Mouse (Mus musculus): ENCODE measurements at regions not wholly inside any gene's neighbourhood (a gene's known extent, or its start where the extent isn't known, plus 50 kb on each side); places are given as distances from the start of the nearest gene placed in this dataset.

- DNase-seq (ENCODE audit: extremely low spot score, low spot score) = no peak
- Histone ChIP-seq H3K27ac (no peak overlapping the region), H3K27me3 (ENCODE audit: poor library complexity, severe bottlenecking) (no peaks in the 10 kb centered on the region), H3K36me3 (replicated peaks) (no peaks in the 10 kb centered on the region), H3K9me3 (no peaks in the 10 kb centered on the region), H3K4me3 (no peak overlapping the region), H3K4me1 (no peaks in the 10 kb centered on the region)
- 51% methylated on average over 2 of the region's 2 CpGs for WGBS
Observed at GRCm38 (mm10) chr3:62801044-62801443, 196.1 kb upstream of the Gpr149 start.

DNA sequence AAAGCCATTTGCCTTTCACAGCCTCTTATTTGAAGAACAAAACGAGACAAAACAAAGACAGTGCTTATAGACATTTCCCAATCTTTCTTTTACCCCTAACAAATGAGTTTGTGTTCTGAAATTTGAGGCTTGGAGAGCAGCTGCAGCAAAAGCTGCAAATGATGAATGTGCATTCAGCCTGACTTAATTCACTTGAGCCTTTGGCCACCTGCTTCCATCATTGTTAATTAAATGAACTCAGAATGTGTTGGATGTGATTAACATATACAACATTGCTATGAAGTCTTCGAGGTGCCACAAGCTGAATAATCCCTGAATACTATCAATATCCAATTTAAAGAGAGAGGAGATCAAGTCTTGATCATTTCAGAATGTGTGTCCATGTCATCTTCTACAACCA is 181.3 kb upstream of the Gpr149 start:
- 18% methylated on average over 2 of the region's 2 CpGs for WGBS
- no peak for DNase-seq (ENCODE audit: extremely low spot score, low spot score)
- peaks cover 18% of the 10 kb centered on the region for H3K4me1 ChIP-seq
- no peak overlapping the region for H3K4me3 ChIP-seq
- peaks cover 16% of the 10 kb centered on the region for H3K9me3 ChIP-seq
- peaks cover 42% of the 10 kb centered on the region for H3K27me3 ChIP-seq (ENCODE audit: poor library complexity, severe bottlenecking)
- H3K27ac ChIP-seq = no peak overlapping the region
- H3K36me3 ChIP-seq (replicated peaks) = no peaks in the 10 kb centered on the region

Data from forebrain, embryonic 10.5 days (tissue).